In the genomic region with DNA sequence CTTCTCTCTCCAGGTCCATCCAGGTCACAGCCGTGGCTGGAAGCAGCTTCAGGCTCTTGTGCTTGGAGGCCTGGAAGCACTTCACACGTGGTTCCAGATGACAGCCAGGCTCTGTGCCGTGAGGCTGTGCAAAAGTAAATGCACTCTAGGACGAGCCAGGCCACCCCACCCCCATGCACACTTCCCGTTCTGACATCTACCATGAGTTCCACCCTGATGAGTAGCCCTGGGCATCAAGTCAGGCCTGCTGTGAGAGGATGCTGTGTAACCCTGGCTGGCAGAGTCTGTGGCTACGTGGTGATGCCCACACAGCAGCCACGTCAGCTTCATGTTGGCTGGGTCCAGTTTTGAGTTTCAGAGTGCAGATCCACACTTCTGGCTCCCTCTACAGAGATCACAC, we compare ENCODE assay signal across 9 mouse cellular contexts.
DNase-seq lines count a peak whose midpoint lies in the region; ATAC-seq and TF ChIP-seq lines count a peak whose summit lies in the region.
"Had no signal": no experiment of that assay in that cellular context is flagged by ENCODE, and none has a peak within 500 bp of the region (broad histone marks: within the 10 kb centered on the region; RNA-seq: fewer than 3 reads in every experiment).

No protein-coding gene starts in this region.

- no peaks in the 10 kb centered on the region for H3K27me3 ChIP-seq in intestine, embryonic 16.5 days (replicated peaks; ENCODE audit: control insufficient read depth, insufficient read depth, low read length)
- no peaks in the 10 kb centered on the region for H3K27me3 ChIP-seq in intestine, embryonic 15.5 days (replicated peaks)
- no peaks in the 10 kb centered on the region for H3K27me3 ChIP-seq in C2C12 (ENCODE audit: control insufficient read depth, insufficient read depth, insufficient read length)
- no peaks in the 10 kb centered on the region for H3K27me3 ChIP-seq in limb, embryonic 10.5 days (ENCODE audit: low read depth, poor library complexity, severe bottlenecking)
- H3K27me3 ChIP-seq in midbrain, embryonic 11.5 days (ENCODE audit: control insufficient read depth, insufficient read depth, low read length): peaks cover 5% of the 10 kb centered on the region; the same call in 1 of the 2 replicates
- H3K27me3 ChIP-seq in intestine, postnatal 0 days (replicated peaks; ENCODE audit: control insufficient read depth, insufficient read depth, low read length): no peaks in the 10 kb centered on the region
- H3K27me3 ChIP-seq: stomach, embryonic 15.5 days had no signal

- TF ChIP-seq CTCF in C2C12 (IDR thresholded peaks at IDR 0.05; ENCODE audit: control insufficient read depth, insufficient read depth, insufficient read length): no peak
- no peak for TF ChIP-seq CTCF in intestine, postnatal 0 days (IDR thresholded peaks at IDR 0.05; ENCODE audit: low read depth)

- DNase-seq in gastrocnemius, postnatal 36 days: peak; percentile 20 to 38
- no peak for DNase-seq in limb, embryonic 10.5 days (ENCODE audit: low spot score)
- DNase-seq in midbrain, embryonic 11.5 days (ENCODE audit: low spot score, missing footprints): no peak

- intact Hi-C loops in gastrocnemius, postnatal 36 days (cut with DNase I): no loop called here

- WGBS in intestine, embryonic 16.5 days: 44% methylated on average over 7 of the region's 7 CpGs
- 47% methylated on average over 7 of the region's 7 CpGs for WGBS in intestine, embryonic 15.5 days
- 53% methylated on average over 7 of the region's 7 CpGs for WGBS in limb, embryonic 10.5 days
- WGBS in midbrain, embryonic 11.5 days: 69% methylated on average over 7 of the region's 7 CpGs
- WGBS in intestine, postnatal 0 days: 49% methylated on average over 7 of the region's 7 CpGs

- peaks cover 21% of the 10 kb centered on the region for H3K4me1 ChIP-seq in intestine, embryonic 16.5 days (ENCODE audit: control insufficient read depth, insufficient read depth, low read length)
- H3K4me1 ChIP-seq in intestine, embryonic 15.5 days (replicated peaks): peaks cover 24% of the 10 kb centered on the region
- peaks cover 62% of the 10 kb centered on the region for H3K4me1 ChIP-seq in limb, embryonic 10.5 days
- peaks cover 9% of the 10 kb centered on the region for H3K4me1 ChIP-seq in midbrain, embryonic 11.5 days (ENCODE audit: control insufficient read depth, insufficient read depth, low read length)
- peaks cover 6% of the 10 kb centered on the region; the same call in 1 of the 2 replicates for H3K4me1 ChIP-seq in intestine, postnatal 0 days (replicated peaks; ENCODE audit: control insufficient read depth, insufficient read depth, low read length)

- no peak overlapping the region for H3ac ChIP-seq in C2C12 (ENCODE audit: control insufficient read depth, insufficient read length, low read depth)

- H3K9ac ChIP-seq in intestine, embryonic 16.5 days (ENCODE audit: low read depth, low read length): 0 out of 2 replicates have a peak overlapping the region, but pooled peaks have one; percentile 2
- no peak overlapping the region for H3K9ac ChIP-seq in intestine, embryonic 15.5 days
- H3K9ac ChIP-seq in midbrain, embryonic 11.5 days (ENCODE audit: low read length): no peak overlapping the region
- H3K9ac ChIP-seq in intestine, postnatal 0 days (ENCODE audit: low read depth, low read length): no peak overlapping the region
- H3K9ac ChIP-seq: stomach, embryonic 15.5 days had no signal

- H3K79me3 ChIP-seq in C2C12 (ENCODE audit: low read depth): no peaks in the 10 kb centered on the region

- ATAC-seq in intestine, embryonic 16.5 days: peak; percentile 10; the same call in 1 of the 2 replicates
- ATAC-seq in intestine, embryonic 15.5 days: no peak; the same call in 1 of the 2 replicates
- ATAC-seq in midbrain, embryonic 11.5 days (ENCODE audit: low FRiP score): no peak
- no peak for ATAC-seq in erythroblast, adult 5-6 weeks (replicated peaks; ENCODE audit: low FRiP score, poor library complexity, severe bottlenecking)
- no peak for ATAC-seq in intestine, postnatal 0 days

- no peaks in the 10 kb centered on the region for H3K9me3 ChIP-seq in intestine, embryonic 16.5 days (ENCODE audit: control insufficient read depth, low read length)
- H3K9me3 ChIP-seq in intestine, embryonic 15.5 days: no peaks in the 10 kb centered on the region
- H3K9me3 ChIP-seq in limb, embryonic 10.5 days (replicated peaks): no peaks in the 10 kb centered on the region
- no peaks in the 10 kb centered on the region for H3K9me3 ChIP-seq in midbrain, embryonic 11.5 days (ENCODE audit: control insufficient read depth, low read length)
- H3K9me3 ChIP-seq in intestine, postnatal 0 days (ENCODE audit: control insufficient read depth): no peaks in the 10 kb centered on the region
- H3K9me3 ChIP-seq: stomach, embryonic 15.5 days had no signal

- no peak overlapping the region for H3K4me2 ChIP-seq in intestine, embryonic 16.5 days (ENCODE audit: low read depth, low read length)
- H3K4me2 ChIP-seq in intestine, embryonic 15.5 days (replicated peaks): no peak overlapping the region
- no peak overlapping the region for H3K4me2 ChIP-seq in midbrain, embryonic 11.5 days
- no peak overlapping the region for H3K4me2 ChIP-seq in intestine, postnatal 0 days (replicated peaks; ENCODE audit: low read depth)
- H3K4me2 ChIP-seq: stomach, embryonic 15.5 days had no signal

- H3K4me3 ChIP-seq in intestine, embryonic 16.5 days (ENCODE audit: low read length): no peak overlapping the region
- H3K4me3 ChIP-seq in intestine, embryonic 15.5 days (replicated peaks): no peak overlapping the region
- no peak overlapping the region for H3K4me3 ChIP-seq in C2C12 (ENCODE audit: insufficient read depth, poor library complexity, severe bottlenecking)
- no peak overlapping the region for H3K4me3 ChIP-seq in limb, embryonic 10.5 days
- no peak overlapping the region for H3K4me3 ChIP-seq in midbrain, embryonic 11.5 days (ENCODE audit: low read depth, low read length)
- H3K4me3 ChIP-seq in intestine, postnatal 0 days (ENCODE audit: low read depth, low read length): no peak overlapping the region
- H3K4me3 ChIP-seq: stomach, embryonic 15.5 days had no signal

- H3K27ac ChIP-seq in intestine, embryonic 16.5 days (ENCODE audit: low read length): no peak overlapping the region; the same call in 1 of the 2 replicates
- H3K27ac ChIP-seq in intestine, embryonic 15.5 days: no peak overlapping the region
- H3K27ac ChIP-seq in limb, embryonic 10.5 days: peak overlapping the region; percentile 64
- H3K27ac ChIP-seq in midbrain, embryonic 11.5 days (ENCODE audit: low read depth, low read length): no peak overlapping the region
- no peak overlapping the region for H3K27ac ChIP-seq in intestine, postnatal 0 days (ENCODE audit: low read depth, low read length)
- H3K27ac ChIP-seq: stomach, embryonic 15.5 days had no signal

- H3K79me2 ChIP-seq in C2C12 (ENCODE audit: control insufficient read depth, insufficient read depth): no peaks in the 10 kb centered on the region

- no peaks in the 10 kb centered on the region for H3K36me3 ChIP-seq in intestine, embryonic 16.5 days (ENCODE audit: control insufficient read depth, insufficient read depth, low read length)
- no peaks in the 10 kb centered on the region for H3K36me3 ChIP-seq in intestine, embryonic 15.5 days
- H3K36me3 ChIP-seq in C2C12 (ENCODE audit: control insufficient read depth, insufficient read depth): no peaks in the 10 kb centered on the region
- H3K36me3 ChIP-seq in limb, embryonic 10.5 days: no peaks in the 10 kb centered on the region
- no peaks in the 10 kb centered on the region for H3K36me3 ChIP-seq in midbrain, embryonic 11.5 days (ENCODE audit: control insufficient read depth, insufficient read depth, low read length)
- no peaks in the 10 kb centered on the region for H3K36me3 ChIP-seq in intestine, postnatal 0 days (ENCODE audit: control insufficient read depth, insufficient read depth)
- H3K36me3 ChIP-seq: stomach, embryonic 15.5 days had no signal

TF ChIP-seq in C2C12, 6 proteins besides CTCF, POLR2A, EP300 and RAD21:
- TF ChIP-seq CEBPB (IDR thresholded peaks at IDR 0.05; ENCODE audit: low read depth): no peak
- no peak for TF ChIP-seq FOSL1 (IDR thresholded peaks at IDR 0.05; ENCODE audit: insufficient read depth, low read length, poor library complexity, severe bottlenecking)
- no peak for TF ChIP-seq MYOD1 (IDR thresholded peaks at IDR 0.05; ENCODE audit: control insufficient read depth, insufficient read length, low read depth)
- TF ChIP-seq MAX (IDR thresholded peaks at IDR 0.05): peak; percentile 45
- no peak for TF ChIP-seq MYOG (IDR thresholded peaks at IDR 0.05; ENCODE audit: control insufficient read depth, extremely low read depth, insufficient read length)
- no peak for TF ChIP-seq USF1 (IDR thresholded peaks at IDR 0.05; ENCODE audit: low read depth)

Comparison
In these comparisons a context has a peak if more than half of its experiments do, and no peak if none do; other contexts are left out.
1. DNase-seq: peak in gastrocnemius, postnatal 36 days (2 of 2); none in limb, embryonic 10.5 days (single experiment) and midbrain, embryonic 11.5 days (single experiment).